Mouse (Mus musculus): ENCODE data around the gene Myo1e. TPM values are rescaled to one million over a fixed set of nuclear protein-coding genes. Genes with fewer than 3 reads are reported as not detected.

Myo1e gene
- polyA plus RNA-seq (2014; fragmentation: Nextera tagmentation; extraction: Ambion mirVana): 10.0 and 10.8 TPM in 2 replicates

- no peaks in the 10 kb centered on the region for H3K27me3 ChIP-seq (ENCODE audit: control insufficient read depth, insufficient read depth, low read length)
- H3K9ac ChIP-seq (ENCODE audit: low read depth, low read length): peak within 1 kb of the TSS; percentile 63
- H3K36me3 ChIP-seq (ENCODE audit: control insufficient read depth, insufficient read depth, low read length): no peaks in the 10 kb centered on the region
- no peaks in the 10 kb centered on the region for H3K4me1 ChIP-seq (replicated peaks; ENCODE audit: control insufficient read depth, insufficient read depth, low read length)
- 0% methylated on average over 43 of the region's 43 CpGs for WGBS
- H3K9me3 ChIP-seq (ENCODE audit: control insufficient read depth, low read length): no peaks in the 10 kb centered on the region
- DNase-seq (ENCODE audit: low spot score) (peak; percentile 88), ATAC-seq (ENCODE audit: low FRiP score) (peak; percentile 92)
- peak within 1 kb of the TSS; percentile 100 for H3K4me2 ChIP-seq (replicated peaks; ENCODE audit: low read depth, low read length)
- H3K4me3 ChIP-seq (ENCODE audit: low read depth, low read length): peak within 1 kb of the TSS; percentile 69
- H3K27ac ChIP-seq (ENCODE audit: low read depth, low read length): 0 out of 2 replicates have a peak within 1 kb of the TSS, but pooled peaks have one; percentile 34
Measured at GRCm38 (mm10) chr9:70207151-70207831, at the start of gene Myo1e. Myo1e (plus strand) TSS chr9:70207350.

- WGBS: 78% methylated on average over 10 of the region's 10 CpGs
Measured at GRCm38 (mm10) chr9:70160071-70160470, 47.1 kb upstream of the Myo1e start.

GRCm38 (mm10) chr9:70168973-70169372 is 38.2 kb upstream of the Myo1e start:
- Histone ChIP-seq H3K27ac (ENCODE audit: low read depth, low read length) (no peak overlapping the region), H3K27me3 (ENCODE audit: control insufficient read depth, insufficient read depth, low read length) (no peaks in the 10 kb centered on the region), H3K4me3 (ENCODE audit: low read depth, low read length) (no peak overlapping the region), H3K4me2 (replicated peaks; ENCODE audit: low read depth, low read length) (no peak overlapping the region), H3K4me1 (replicated peaks; ENCODE audit: control insufficient read depth, insufficient read depth, low read length) (0 out of 2 replicates have a peak, but pooled peaks cover under 1% of the 10 kb centered on the region), H3K9ac (ENCODE audit: low read depth, low read length) (no peak overlapping the region), H3K9me3 (ENCODE audit: control insufficient read depth, low read length) (no peaks in the 10 kb centered on the region), H3K36me3 (ENCODE audit: control insufficient read depth, insufficient read depth, low read length) (no peaks in the 10 kb centered on the region)
- WGBS: 88% methylated on average over 7 of the region's 7 CpGs
- no peak for ATAC-seq (ENCODE audit: low FRiP score)
- DNase-seq (ENCODE audit: low spot score): peak; percentile 17

More at GRCm38 (mm10) chr9:70160071-70160470, 47.1 kb upstream of the Myo1e start:
- DNase-seq (ENCODE audit: low spot score) (no peak), ATAC-seq (ENCODE audit: low FRiP score) (no peak)
- Histone ChIP-seq H3K9ac (ENCODE audit: low read depth, low read length) (no peak overlapping the region), H3K36me3 (ENCODE audit: control insufficient read depth, insufficient read depth, low read length) (no peaks in the 10 kb centered on the region), H3K4me2 (replicated peaks; ENCODE audit: low read depth, low read length) (no peak overlapping the region), H3K9me3 (ENCODE audit: control insufficient read depth, low read length) (no peaks in the 10 kb centered on the region), H3K27me3 (ENCODE audit: control insufficient read depth, insufficient read depth, low read length) (no peaks in the 10 kb centered on the region), H3K4me3 (ENCODE audit: low read depth, low read length) (no peak overlapping the region), H3K4me1 (replicated peaks; ENCODE audit: control insufficient read depth, insufficient read depth, low read length) (no peaks in the 10 kb centered on the region), H3K27ac (ENCODE audit: low read depth, low read length) (no peak overlapping the region)

- ATAC-seq (ENCODE audit: low FRiP score) (peak; percentile 12; the same call in 1 of the 2 replicates), DNase-seq (ENCODE audit: low spot score) (peak; percentile 29)
- Histone ChIP-seq H3K36me3 (ENCODE audit: control insufficient read depth, insufficient read depth, low read length) (no peaks in the 10 kb centered on the region), H3K27ac (ENCODE audit: low read depth, low read length) (peak overlapping the region; percentile 67), H3K4me1 (replicated peaks; ENCODE audit: control insufficient read depth, insufficient read depth, low read length) (peaks cover 6% of the 10 kb centered on the region; the same call in 1 of the 2 replicates), H3K27me3 (ENCODE audit: control insufficient read depth, insufficient read depth, low read length) (no peaks in the 10 kb centered on the region), H3K4me3 (ENCODE audit: low read depth, low read length) (no peak overlapping the region), H3K9ac (ENCODE audit: low read depth, low read length) (peak overlapping the region; percentile 31; the same call in 1 of the 2 replicates), H3K9me3 (ENCODE audit: control insufficient read depth, low read length) (no peaks in the 10 kb centered on the region), H3K4me2 (replicated peaks; ENCODE audit: low read depth, low read length) (no peak overlapping the region)
- 39% methylated on average over 4 of the region's 4 CpGs for WGBS
Measured at GRCm38 (mm10) chr9:70174291-70174848, 32.8 kb upstream of the Myo1e start.

- Histone ChIP-seq H3K27me3 (ENCODE audit: control insufficient read depth, insufficient read depth, low read length) (no peaks in the 10 kb centered on the region), H3K9me3 (ENCODE audit: control insufficient read depth, low read length) (no peaks in the 10 kb centered on the region), H3K36me3 (ENCODE audit: control insufficient read depth, insufficient read depth, low read length) (no peaks in the 10 kb centered on the region), H3K27ac (ENCODE audit: low read depth, low read length) (peak overlapping the region; percentile 67), H3K9ac (ENCODE audit: low read depth, low read length) (0 out of 2 replicates have a peak overlapping the region, but pooled peaks have one; percentile 31), H3K4me2 (replicated peaks; ENCODE audit: low read depth, low read length) (no peak overlapping the region), H3K4me1 (replicated peaks; ENCODE audit: control insufficient read depth, insufficient read depth, low read length) (peaks cover 6% of the 10 kb centered on the region; the same call in 1 of the 2 replicates), H3K4me3 (ENCODE audit: low read depth, low read length) (no peak overlapping the region)
- ATAC-seq (ENCODE audit: low FRiP score) (0 out of 2 replicates have a peak, but pooled peaks have one; percentile 10), DNase-seq (ENCODE audit: low spot score) (peak; percentile 24)
- WGBS: 24% methylated on average over 6 of the region's 6 CpGs
Measured at GRCm38 (mm10) chr9:70174896-70175295, 32.3 kb upstream of the Myo1e start.

- Histone ChIP-seq H3K4me3 (ENCODE audit: low read depth, low read length) (no peak overlapping the region), H3K27me3 (ENCODE audit: control insufficient read depth, insufficient read depth, low read length) (no peaks in the 10 kb centered on the region), H3K4me1 (replicated peaks; ENCODE audit: control insufficient read depth, insufficient read depth, low read length) (peaks cover 6% of the 10 kb centered on the region; the same call in 1 of the 2 replicates), H3K9ac (ENCODE audit: low read depth, low read length) (no peak overlapping the region), H3K36me3 (ENCODE audit: control insufficient read depth, insufficient read depth, low read length) (no peaks in the 10 kb centered on the region), H3K27ac (ENCODE audit: low read depth, low read length) (no peak overlapping the region), H3K9me3 (ENCODE audit: control insufficient read depth, low read length) (no peaks in the 10 kb centered on the region), H3K4me2 (replicated peaks; ENCODE audit: low read depth, low read length) (no peak overlapping the region)
- WGBS: 79% methylated on average over 3 of the region's 3 CpGs
- DNase-seq (ENCODE audit: low spot score) (no peak), ATAC-seq (ENCODE audit: low FRiP score) (no peak)
Measured at GRCm38 (mm10) chr9:70176291-70176690, 30.9 kb upstream of the Myo1e start.

- Histone ChIP-seq H3K9me3 (ENCODE audit: control insufficient read depth, low read length) (no peaks in the 10 kb centered on the region), H3K27ac (ENCODE audit: low read depth, low read length) (no peak overlapping the region), H3K9ac (ENCODE audit: low read depth, low read length) (no peak overlapping the region), H3K36me3 (ENCODE audit: control insufficient read depth, insufficient read depth, low read length) (no peaks in the 10 kb centered on the region), H3K4me2 (replicated peaks; ENCODE audit: low read depth, low read length) (no peak overlapping the region), H3K4me3 (ENCODE audit: low read depth, low read length) (no peak overlapping the region), H3K27me3 (ENCODE audit: control insufficient read depth, insufficient read depth, low read length) (no peaks in the 10 kb centered on the region), H3K4me1 (replicated peaks; ENCODE audit: control insufficient read depth, insufficient read depth, low read length) (no peaks in the 10 kb centered on the region)
- DNase-seq (ENCODE audit: low spot score) (no peak), ATAC-seq (ENCODE audit: low FRiP score) (0 out of 2 replicates have a peak, but pooled peaks have one; percentile 35)
- 48% methylated on average over 12 of the region's 12 CpGs for WGBS
Measured at GRCm38 (mm10) chr9:70181719-70182118, 25.4 kb upstream of the Myo1e start.

GRCm38 (mm10) chr9:70182639-70183038 is 24.5 kb upstream of the Myo1e start:
- no peak overlapping the region for H3K9ac ChIP-seq (ENCODE audit: low read depth, low read length)
- H3K36me3 ChIP-seq (ENCODE audit: control insufficient read depth, insufficient read depth, low read length): no peaks in the 10 kb centered on the region
- H3K4me2 ChIP-seq (replicated peaks; ENCODE audit: low read depth, low read length): no peak overlapping the region
- H3K4me3 ChIP-seq (ENCODE audit: low read depth, low read length): no peak overlapping the region
- no peak overlapping the region for H3K27ac ChIP-seq (ENCODE audit: low read depth, low read length)
- ATAC-seq (ENCODE audit: low FRiP score): no peak
- no peaks in the 10 kb centered on the region for H3K4me1 ChIP-seq (replicated peaks; ENCODE audit: control insufficient read depth, insufficient read depth, low read length)
- 56% methylated on average over 7 of the region's 7 CpGs for WGBS
- no peaks in the 10 kb centered on the region for H3K27me3 ChIP-seq (ENCODE audit: control insufficient read depth, insufficient read depth, low read length)
- H3K9me3 ChIP-seq (ENCODE audit: control insufficient read depth, low read length): no peaks in the 10 kb centered on the region
- no peak for DNase-seq (ENCODE audit: low spot score)

All from hindbrain, embryonic 11.5 days (tissue).